Mouse (Mus musculus) cerebellum, postnatal 4 days (tissue): ENCODE data around the gene Foxa1.

Source experiments
- DNase-seq, 2 experiments: peaks; one replicate each; pipeline ENCODE4 v3.0.0; 2022; ENCODE audit warnings: low spot score in 2 of 2, mixed read lengths in 1 of 2

Gene Foxa1

GRCm38 (mm10) chr12:57541118-57541517 is 5.6 kb downstream of the Foxa1 start:
- DNase-seq, result peak in 1 of 2 experiments; percentile 3

- peak in 1 of 2 experiments; percentile 19 for DNase-seq
Measured at GRCm38 (mm10) chr12:57539551-57539985, 7.1 kb downstream of the Foxa1 start.

GRCm38 (mm10) chr12:57538588-57539550 is 7.8 kb downstream of the Foxa1 start:
- DNase-seq, result peak in 1 of 2 experiments; percentile 26

- DNase-seq, result peak in 1 of 2 experiments; percentile 6
Measured at GRCm38 (mm10) chr12:57537791-57538587, 8.7 kb downstream of the Foxa1 start.

- no peak for DNase-seq
Measured at GRCm38 (mm10) chr12:57536909-57537670, 9.6 kb downstream of the Foxa1 start.

- no peak for DNase-seq
Measured at GRCm38 (mm10) chr12:57536056-57536908, 10.4 kb downstream of the Foxa1 start.

- no peak for DNase-seq
Measured at GRCm38 (mm10) chr12:57534879-57535611, 11.7 kb downstream of the Foxa1 start.

- DNase-seq, result no peak
Measured at GRCm38 (mm10) chr12:57534517-57534878, 12.2 kb downstream of the Foxa1 start.

- DNase-seq, result no peak
Measured at GRCm38 (mm10) chr12:57530474-57530873, 16.2 kb downstream of the Foxa1 start.

GRCm38 (mm10) chr12:57528335-57528734 is 18.4 kb downstream of the Foxa1 start:
- DNase-seq, result no peak

GRCm38 (mm10) chr12:57515702-57516377 is 30.9 kb downstream of the Foxa1 start:
- no peak for DNase-seq

GRCm38 (mm10) chr12:57514552-57514951 is 32.2 kb downstream of the Foxa1 start:
- no peak for DNase-seq

GRCm38 (mm10) chr12:57511560-57511959 is 35.2 kb downstream of the Foxa1 start:
- no peak for DNase-seq

- no peak for DNase-seq
Measured at GRCm38 (mm10) chr12:57511127-57511526, 35.6 kb downstream of the Foxa1 start.

GRCm38 (mm10) chr12:57509726-57510125 is 37.0 kb downstream of the Foxa1 start:
- no peak for DNase-seq

- DNase-seq, result no peak
Measured at GRCm38 (mm10) chr12:57508938-57509337, 37.8 kb downstream of the Foxa1 start.

- no peak for DNase-seq
Measured at GRCm38 (mm10) chr12:57505329-57505728, 41.4 kb downstream of the Foxa1 start.

- DNase-seq, result no peak
Measured at GRCm38 (mm10) chr12:57500246-57500645, 46.5 kb downstream of the Foxa1 start.

GRCm38 (mm10) chr12:57496347-57497119 is 50.2 kb downstream of the Foxa1 start:
- DNase-seq, result no peak
